Mouse (Mus musculus) gastrocnemius, adult 2 months (tissue): ENCODE data around the gene Tbck. TPM values are rescaled to one million over a fixed set of nuclear protein-coding genes. Genes with fewer than 3 reads are reported as not detected.

Source experiments
- DNase-seq: peaks from one replicate; pipeline ENCODE4 v3.0.0; 2022
- H3K27ac ChIP-seq: fragments of 200-600 bp; 2 replicates; pipeline ENCODE4 v1.8.1; 2022; ENCODE audit warnings: mild to moderate bottlenecking
- H3K4me3 ChIP-seq: fragments of 200-600 bp; 2 replicates; pipeline ENCODE4 v1.8.1; 2022; ENCODE audit warnings: mild to moderate bottlenecking, moderate library complexity
- CTCF ChIP-seq: fragments of 200-600 bp; IDR thresholded peaks from 2 replicates; pipeline ENCODE4 v1.8.1; 2022; ENCODE audit warnings: antibody characterized with exemption, mild to moderate bottlenecking, moderate library complexity
- intact Hi-C: fragments of 180-260 bp; cut with DNase I; formaldehyde crosslinking; loops from one replicate; pipeline ENCODE4 v1.15.1; 2025
- total RNA-seq, 2 experiments: library from RNA; stranded (reverse); gene quantifications; 2 replicates each; pipeline ENCODE4 v1.2.3; 2021

Gene Tbck
- total RNA-seq, 2 experiments from 2014 or later = 9.6 to 9.8 TPM

GRCm38 (mm10) chr3:132866984-132867383 is 183.0 kb downstream of the Tbck start:
- intact Hi-C loops = loop anchor here (5.0 kb wide), 1 partner anchor 1505 kb away; no protein-coding TSS in a partner anchor
- DNase-seq = no peak
- no peak overlapping the region for H3K27ac ChIP-seq
- no peak for TF ChIP-seq CTCF
- no peak overlapping the region for H3K4me3 ChIP-seq

- DNase-seq = peak; percentile 27
- Histone ChIP-seq H3K4me3 (no peak overlapping the region), H3K27ac (no peak overlapping the region)
- no peak for TF ChIP-seq CTCF
- intact Hi-C loops = loop anchor here (5.0 kb wide), 1 partner anchor 1503 kb away; no protein-coding TSS in a partner anchor
Observed at GRCm38 (mm10) chr3:132868838-132869237, 184.9 kb downstream of the Tbck start.

- intact Hi-C loops = no loop called here
- Histone ChIP-seq H3K4me3 (no peak overlapping the region), H3K27ac (no peak overlapping the region)
- no peak for TF ChIP-seq CTCF
- DNase-seq = no peak
Observed at GRCm38 (mm10) chr3:132870079-132870478, 186.1 kb downstream of the Tbck start.

- peak overlapping the region; percentile 17; the same call in 1 of the 2 replicates for H3K27ac ChIP-seq
- no peak overlapping the region for H3K4me3 ChIP-seq
- intact Hi-C loops = no loop called here
- no peak for TF ChIP-seq CTCF
- peak; percentile 52 for DNase-seq
Observed at GRCm38 (mm10) chr3:132871318-132871904, 187.5 kb downstream of the Tbck start.

GRCm38 (mm10) chr3:132873251-132873650 is 189.3 kb downstream of the Tbck start:
- no peak overlapping the region for H3K4me3 ChIP-seq
- no peak for DNase-seq
- intact Hi-C loops = no loop called here

GRCm38 (mm10) chr3:132876011-132876708 is 192.2 kb downstream of the Tbck start:
- intact Hi-C loops = no loop called here
- no peak overlapping the region for H3K4me3 ChIP-seq
- no peak for TF ChIP-seq CTCF
- no peak overlapping the region for H3K27ac ChIP-seq
- DNase-seq = no peak

More at GRCm38 (mm10) chr3:132873251-132873650, 189.3 kb downstream of the Tbck start:
- TF ChIP-seq CTCF = no peak
- H3K27ac ChIP-seq = no peak overlapping the region

GRCm38 (mm10) chr3:132876933-132877676 is 193.2 kb downstream of the Tbck start:
- H3K4me3 ChIP-seq = no peak overlapping the region

GRCm38 (mm10) chr3:132880361-132880760 is 196.4 kb downstream of the Tbck start:
- intact Hi-C loops = no loop called here
- no peak for TF ChIP-seq CTCF
- no peak for DNase-seq
- H3K4me3 ChIP-seq = no peak overlapping the region
- H3K27ac ChIP-seq = no peak overlapping the region

More at GRCm38 (mm10) chr3:132876933-132877676, 193.2 kb downstream of the Tbck start:
- intact Hi-C loops = no loop called here
- H3K27ac ChIP-seq = no peak overlapping the region
- TF ChIP-seq CTCF = no peak
- no peak for DNase-seq

GRCm38 (mm10) chr3:132880826-132881225 is 196.9 kb downstream of the Tbck start:
- Histone ChIP-seq H3K27ac (no peak overlapping the region), H3K4me3 (no peak overlapping the region)
- no peak for TF ChIP-seq CTCF
- no peak for DNase-seq
- intact Hi-C loops = no loop called here

GRCm38 (mm10) chr3:132883256-132883655 is 199.3 kb downstream of the Tbck start:
- DNase-seq = no peak
- no peak overlapping the region for H3K27ac ChIP-seq
- no peak overlapping the region for H3K4me3 ChIP-seq
- no peak for TF ChIP-seq CTCF
- intact Hi-C loops = no loop called here

- H3K4me3 ChIP-seq = no peak overlapping the region
- intact Hi-C loops = no loop called here
- no peak overlapping the region for H3K27ac ChIP-seq
- DNase-seq = no peak
- TF ChIP-seq CTCF = no peak
Observed at GRCm38 (mm10) chr3:132884459-132884858, 200.5 kb downstream of the Tbck start.

- Histone ChIP-seq H3K27ac (no peak overlapping the region), H3K4me3 (no peak overlapping the region)
- TF ChIP-seq CTCF = no peak
- intact Hi-C loops = no loop called here
- DNase-seq = no peak
Observed at GRCm38 (mm10) chr3:132886419-132887050, 202.6 kb downstream of the Tbck start.
